Mouse (Mus musculus) E14TG2a.4 (cell line): Measurements from ENCODE around the gene Idh3a.
A peak's percentile ranks its signal among the peaks of the same experiment; 100 is the strongest.

ENCODE experiments used
- CTCF ChIP-seq: conservative IDR thresholded peaks from 2 replicates; pipeline ENCODE4 v1.5.1; 2014; ENCODE audit warnings: low read length
- NANOG ChIP-seq: IDR thresholded peaks from 2 replicates; pipeline ENCODE4 v1.6.1; 2014; ENCODE audit warnings: borderline replicate concordance, low read length, mixed read lengths
- POU5F1 ChIP-seq: IDR thresholded peaks from 2 replicates; pipeline ENCODE4 v1.6.1; 2014; ENCODE audit warnings: low read length, borderline replicate concordance

GRCm38 (mm10) chr9:54552409-54552808 lies 33.7 kb upstream of the Idh3a start:
- peak; percentile 33 for TF ChIP-seq CTCF
- no peak for TF ChIP-seq NANOG
- TF ChIP-seq POU5F1 = no peak
